8 mouse cellular contexts compared by ENCODE assay signal in genomic region chr17:57228014-57228413, GRCm38 (mm10). TPM values are rescaled to one million over a fixed set of nuclear protein-coding genes. Genes with fewer than 3 reads are reported as not detected.
DNase-seq lines count a peak whose midpoint lies in the region.

TSS of gene C3 (minus strand) at chr17:57228136.

- H3K9me3 ChIP-seq in midbrain, embryonic 10.5 days (replicated peaks): no peaks in the 10 kb centered on the region

- no peak within 1 kb of the TSS for H3K27ac ChIP-seq in midbrain, embryonic 10.5 days (replicated peaks)

- H3K27me3 ChIP-seq in midbrain, embryonic 10.5 days (ENCODE audit: low read depth, poor library complexity, severe bottlenecking): peaks cover 3% of the 10 kb centered on the region; the same call in 1 of the 2 replicates

- H3K4me3 ChIP-seq in midbrain, embryonic 10.5 days: no peak within 1 kb of the TSS

- WGBS in midbrain, embryonic 10.5 days: 88% methylated on average over 3 of the region's 3 CpGs

- H3K4me1 ChIP-seq in midbrain, embryonic 10.5 days: no peaks in the 10 kb centered on the region

- intact Hi-C loops in gastrocnemius, postnatal 14 days (cut with DNase I; ENCODE audit: low total_unique reads): no loop called here

- H3K36me3 ChIP-seq in midbrain, embryonic 10.5 days: no peaks in the 10 kb centered on the region

- DNase-seq in gastrocnemius, adult 8-10 months (ENCODE audit: low spot score in 2 of 2): no peak
- no peak for DNase-seq in gastrocnemius, postnatal 14 days
- peak; percentile 84 for DNase-seq in 416B (ENCODE audit: low read depth)
- DNase-seq in gonadal fat pad, adult 2 months (ENCODE audit: low read depth): no peak
- DNase-seq in lung, adult 18-20 months: peak; percentile 87 to 91
- no peak for DNase-seq in retina, embryonic 14.5 days (ENCODE audit: low spot score)
- no peak for DNase-seq in midbrain, embryonic 10.5 days (ENCODE audit: low spot score)
- no peak for DNase-seq in left cerebral cortex, adult 11 months (ENCODE audit: low spot score)

RNA-seq across cellular contexts. Expression of gene C3, which starts in this region (rescaled TPM):
- total RNA-seq in gastrocnemius, adult 8-10 months (2022): 10 to 100 TPM in 3 of 4 experiments, 1 to 10 TPM in 1; 8.4 to 33.5 (median 14.9) TPM
- 1 to 10 TPM in 1 of 2 experiments, under 1 TPM in 1; 0.60 to 1.2 TPM for total RNA-seq in gastrocnemius, postnatal 14 days (2021)
- polyA plus RNA-seq in gonadal fat pad, adult 2 months (2012; rRNA removed): 194 and 273 TPM in 2 replicates
- 0.07 TPM in 1 of 2 replicates, not detected in the other for polyA plus RNA-seq in midbrain, embryonic 10.5 days (2016; fragmentation: Nextera tagmentation; extraction: Ambion mirVana)

Comparison
In these comparisons a context has a peak if more than half of its experiments do, and no peak if none do; other contexts are left out.
1. RNA of gene C3 (total RNA-seq): 8.4 to 33.5 TPM in gastrocnemius, adult 8-10 months; 0.60 to 1.2 TPM in gastrocnemius, postnatal 14 days; every median in the first group is over 4 times any median in the second.
2. RNA of gene C3 (polyA plus RNA-seq): 194 to 273 TPM in gonadal fat pad, adult 2 months; 0.07 TPM in midbrain, embryonic 10.5 days; every median in the first group is over 100 times any median in the second.
3. DNase-seq: peak in 416B (single experiment) and lung, adult 18-20 months (2 of 2); none in gastrocnemius, adult 8-10 months (0 of 2), gastrocnemius, postnatal 14 days (single experiment), gonadal fat pad, adult 2 months (single experiment), retina, embryonic 14.5 days (single experiment), midbrain, embryonic 10.5 days (single experiment) and left cerebral cortex, adult 11 months (single experiment).